Mouse (Mus musculus) layer of hippocampus, adult 6 months (tissue): Measurements from ENCODE around the gene Glrx2. TPM values are rescaled to one million over a fixed set of nuclear protein-coding genes. Genes with fewer than 3 reads are reported as not detected.

Experiments used
- long read RNA-seq, 2 experiments: library from polyadenylated mRNA; unstranded; transcript quantifications; one replicate each; pipeline ENCODE4 v2.0.0; 2019 to 2020
- polyA plus RNA-seq: library from polyadenylated mRNA; unstranded; fragments of <200 nt; fragmentation: Nextera tagmentation; gene quantifications from 2 replicates; pipeline ENCODE4 v1.2.3, GENCODE M21; 2021

The Glrx2 gene
- 240 and 243 TPM in 2 replicates for polyA plus RNA-seq
- long read RNA-seq, experiment 1, transcript Glrx2-210 (4 exons, 3,337 nt) = major isoform, 95 of 117 reads
- long read RNA-seq, experiment 1, partial matches to known transcripts = 0 of 117 reads
- long read RNA-seq, experiment 1, other reads (novel, unspliced or antisense) = 12 of 117 reads
- long read RNA-seq, experiment 2, transcript Glrx2-210 (4 exons, 3,337 nt) = major isoform, 123 of 161 reads
- long read RNA-seq, experiment 2, transcript Glrx2-208 (3 exons, 414 nt) = minor isoform, 5 of 161 reads
- long read RNA-seq, experiment 2, partial matches to known transcripts = 1 of 161 reads
- long read RNA-seq, experiment 2, other reads (novel, unspliced or antisense) = 19 of 161 reads

GRCm38 (mm10) chr1:143716038-143716437, at the start of gene Glrx2:
Gene Glrx2, plus strand, starts transcription at chr1:143716338.

DNA sequence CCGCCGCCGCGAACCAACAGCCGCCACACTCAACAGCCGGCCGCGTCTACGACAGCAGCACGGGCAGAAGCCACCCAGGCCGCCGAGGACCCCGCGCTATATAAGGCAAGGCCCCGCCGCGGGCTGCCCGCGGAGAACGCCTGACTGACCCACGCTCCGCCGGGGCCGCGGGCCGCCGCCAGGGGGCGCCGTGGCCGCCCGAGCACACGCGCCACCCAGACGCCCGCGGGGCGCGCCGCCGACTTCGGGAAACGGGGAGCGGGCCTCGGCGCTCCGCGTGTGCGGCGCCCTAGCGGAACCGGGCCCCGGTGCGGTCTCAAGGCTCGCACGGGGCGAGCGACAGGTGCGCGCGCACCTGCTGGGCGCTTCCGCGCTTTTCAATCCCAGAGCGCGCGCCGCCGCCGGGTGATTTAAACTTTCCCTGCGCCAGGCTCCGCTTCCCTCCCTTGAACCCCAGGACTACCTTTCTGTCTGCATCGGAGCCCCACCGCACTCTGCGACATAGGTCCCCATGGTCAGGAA, 13.3 kb upstream of the Glrx2 start, which contains the start of gene Cdc73:
Gene Cdc73, minus strand, starts transcription at position 153 of the 522 bp plus-strand sequence.

DNA sequence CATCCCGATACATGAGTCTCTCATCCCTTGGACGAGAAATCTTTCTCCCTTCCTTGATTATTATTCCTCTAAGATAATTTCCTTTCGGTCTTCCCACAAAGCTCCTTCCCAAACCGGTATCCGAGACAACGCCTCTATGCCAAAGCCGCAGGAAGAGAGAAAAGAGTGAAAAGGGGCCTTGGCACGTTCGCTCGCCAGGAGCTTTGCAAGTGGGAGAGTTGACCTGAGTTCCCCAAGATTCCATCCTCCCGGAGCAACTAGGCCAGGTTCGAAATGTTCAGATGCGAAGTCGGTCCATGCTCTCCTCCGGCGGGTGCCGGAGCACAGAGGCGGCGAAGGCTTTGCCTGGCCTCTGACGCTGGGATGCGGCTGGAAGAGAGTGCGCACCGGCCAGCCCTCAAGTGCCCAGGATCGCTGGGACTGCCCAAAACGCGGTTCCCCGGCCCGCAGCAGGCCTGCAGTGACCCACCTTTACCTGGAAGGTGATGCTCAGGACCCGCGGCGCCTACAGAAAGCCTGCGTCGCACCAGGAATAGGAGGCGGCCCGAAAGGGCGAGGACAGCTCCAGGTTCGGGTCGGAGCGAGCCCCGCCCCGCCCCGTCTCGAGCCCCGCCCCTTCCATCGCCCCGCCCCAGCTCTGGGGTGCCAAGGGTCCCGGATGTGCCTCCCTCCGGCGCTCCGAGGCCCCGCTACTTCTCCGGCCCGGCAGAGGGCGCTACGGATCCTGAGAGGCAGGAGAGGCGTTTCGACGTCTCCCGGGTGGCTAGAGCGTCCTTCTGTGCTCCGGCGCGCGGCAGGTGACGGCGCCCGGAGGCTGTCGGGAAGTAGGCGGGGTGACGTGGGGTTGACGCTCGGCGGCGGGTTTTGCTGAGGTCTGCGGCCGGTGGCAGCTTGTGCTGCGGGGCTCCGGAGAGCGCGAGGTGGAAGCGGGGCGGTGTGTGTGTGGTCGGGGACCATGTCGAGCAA, 60.6 kb downstream of the Glrx2 start, which contains the start of the genes Trove2 and Uchl5:
Gene Trove2, minus strand, starts transcription at position 623 of the 966 bp plus-strand sequence.
Gene Uchl5, plus strand, starts transcription at position 827 of the 966 bp plus-strand sequence.

Other genes with a start within 250 kb of the Glrx2 start
- 6.0 and 7.8 TPM in 2 replicates for gene B3galt2, start 75.7 kb upstream of the Glrx2 start, polyA plus RNA-seq
- gene Cdc73, start 13.4 kb upstream of the Glrx2 start, polyA plus RNA-seq = 2.9 and 3.2 TPM in 2 replicates
- 4.4 and 6.5 TPM in 2 replicates for gene Trove2, start 60.7 kb downstream of the Glrx2 start, polyA plus RNA-seq
- 80.9 and 92.8 TPM in 2 replicates for gene Uchl5, start 60.9 kb downstream of the Glrx2 start, polyA plus RNA-seq